Mouse (Mus musculus) spleen, adult 2 months (tissue): ENCODE results near the gene Gp9.

Source experiments
- CTCF ChIP-seq: fragments of 200-500 bp; IDR thresholded peaks from 2 replicates; pipeline ENCODE4 v1.5.1; 2011; ENCODE audit warnings: mild to moderate bottlenecking, inconsistent platforms; ENCODE audit not compliant: insufficient read depth, insufficient read length, insufficient replicate concordance; ENCODE audit errors: extremely low read depth
- POLR2A ChIP-seq: fragments of 200-500 bp; IDR thresholded peaks from 2 replicates; pipeline ENCODE4 v1.6.1; 2011; ENCODE audit warnings: low read depth, low read length, inconsistent platforms

- TF ChIP-seq POLR2A (no peak), CTCF (no peak)
Measured at GRCm38 (mm10) chr6:87759850-87760249, 18.0 kb upstream of the Gp9 start.
